Mouse (Mus musculus) ES-E14 (cell line): Measurements from ENCODE around the gene Pfkm.

ENCODE experiments used
- HCFC1 ChIP-seq: IDR thresholded peaks from 2 replicates; pipeline ENCODE4 v1.6.1; 2012; ENCODE audit warnings: low read length, inconsistent platforms, borderline replicate concordance; ENCODE audit not compliant: insufficient read depth
- ZC3H11A ChIP-seq: IDR thresholded peaks from 2 replicates; pipeline ENCODE4 v1.6.1; 2012; ENCODE audit warnings: low read depth, mild to moderate bottlenecking, inconsistent platforms, low read length, borderline replicate concordance

- TF ChIP-seq ZC3H11A = no peak
- TF ChIP-seq HCFC1 = no peak
These were observed 39.7 kb downstream of the Pfkm start for GRCm38 (mm10) chr15:98131942-98132655.
